Mouse (Mus musculus): Measurements from ENCODE around the gene Rps6kb1.

The Rps6kb1 gene

GRCm38 (mm10) chr11:86581250-86581753, 36.7 kb upstream of the Rps6kb1 start:
- no peak for DNase-seq (ENCODE audit: low spot score in 2 of 2)

- DNase-seq (ENCODE audit: low spot score in 2 of 2) = no peak
Measured at GRCm38 (mm10) chr11:86580319-86581113, 35.9 kb upstream of the Rps6kb1 start.

- DNase-seq (ENCODE audit: low spot score in 2 of 2) = no peak
Measured at GRCm38 (mm10) chr11:86579731-86580318, 35.2 kb upstream of the Rps6kb1 start.

GRCm38 (mm10) chr11:86578809-86579730, 34.5 kb upstream of the Rps6kb1 start:
- DNase-seq (ENCODE audit: low spot score in 2 of 2) = no peak

- no peak for DNase-seq (ENCODE audit: low spot score in 2 of 2)
Measured at GRCm38 (mm10) chr11:86578106-86578808, 33.7 kb upstream of the Rps6kb1 start.

GRCm38 (mm10) chr11:86577231-86577630, 32.6 kb upstream of the Rps6kb1 start:
- DNase-seq (ENCODE audit: low spot score in 2 of 2) = no peak

GRCm38 (mm10) chr11:86575632-86576378, 31.2 kb upstream of the Rps6kb1 start:
- no peak for DNase-seq (ENCODE audit: low spot score in 2 of 2)

- DNase-seq (ENCODE audit: low spot score in 2 of 2) = no peak
Measured at GRCm38 (mm10) chr11:86574408-86574807, 29.8 kb upstream of the Rps6kb1 start.

- DNase-seq (ENCODE audit: low spot score in 2 of 2) = no peak
Measured at GRCm38 (mm10) chr11:86573646-86574231, 29.1 kb upstream of the Rps6kb1 start.

GRCm38 (mm10) chr11:86572623-86573022, 28.0 kb upstream of the Rps6kb1 start:
- no peak for DNase-seq (ENCODE audit: low spot score in 2 of 2)

GRCm38 (mm10) chr11:86571871-86572270, 27.3 kb upstream of the Rps6kb1 start:
- DNase-seq (ENCODE audit: low spot score in 2 of 2) = no peak

GRCm38 (mm10) chr11:86571047-86571855, 26.6 kb upstream of the Rps6kb1 start:
- no peak for DNase-seq (ENCODE audit: low spot score in 2 of 2)

- no peak for DNase-seq (ENCODE audit: low spot score in 2 of 2)
Measured at GRCm38 (mm10) chr11:86570261-86570746, 25.7 kb upstream of the Rps6kb1 start.

GRCm38 (mm10) chr11:86568425-86568824, 23.8 kb upstream of the Rps6kb1 start:
- no peak for DNase-seq (ENCODE audit: low spot score in 2 of 2)

GRCm38 (mm10) chr11:86558258-86558657, 13.7 kb upstream of the Rps6kb1 start:
- DNase-seq (ENCODE audit: low spot score in 2 of 2) = no peak

GRCm38 (mm10) chr11:86553525-86553924, 8.9 kb upstream of the Rps6kb1 start:
- no peak for DNase-seq (ENCODE audit: low spot score in 2 of 2)

- no peak for DNase-seq (ENCODE audit: low spot score in 2 of 2)
Measured at GRCm38 (mm10) chr11:86547412-86547811, 2.8 kb upstream of the Rps6kb1 start.

GRCm38 (mm10) chr11:86545556-86545955, 951 bp upstream of the Rps6kb1 start:
- no peak for DNase-seq (ENCODE audit: low spot score in 2 of 2)

- peak; percentile 19 to 23 for DNase-seq (ENCODE audit: low spot score in 2 of 2)
Measured at GRCm38 (mm10) chr11:86543960-86544638, 506 bp downstream of the Rps6kb1 start.

All from right cerebral cortex, adult 2 months (tissue).